Mouse (Mus musculus) ES-Bruce4 (cell line): Measurements from ENCODE around the gene Astn1.

Experiments
- EP300 ChIP-seq: IDR thresholded peaks from 2 replicates; pipeline ENCODE4 v1.6.1; 2011; ENCODE audit warnings: low read depth, low read length; ENCODE audit not compliant: insufficient read depth
- POLR2A ChIP-seq: IDR thresholded peaks from one replicate; pipeline ENCODE4 v1.8.1; 2011; ENCODE audit warnings: low read length; ENCODE audit not compliant: insufficient read depth

DNA sequence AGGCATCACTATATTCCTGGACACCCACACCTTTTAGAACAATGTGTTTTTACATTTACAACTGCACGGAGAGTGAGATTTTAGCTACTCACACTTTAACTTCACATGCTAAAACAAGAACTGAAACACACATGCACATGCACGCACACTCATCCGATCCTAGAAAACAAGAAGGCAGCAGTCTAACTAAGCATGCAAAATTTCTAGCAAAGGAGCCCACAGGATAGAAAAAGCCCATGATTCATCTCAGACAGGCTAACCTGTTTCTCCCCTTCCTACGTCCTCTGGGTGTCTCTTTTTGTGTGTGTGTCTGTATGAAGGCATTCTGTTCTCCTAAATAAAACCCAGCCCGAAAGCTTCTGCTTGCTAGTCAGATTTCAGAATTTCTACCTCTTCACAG lies 378.9 kb downstream of the Astn1 start:
- TF ChIP-seq POLR2A, result no peak
- no peak for TF ChIP-seq EP300
